Mouse (Mus musculus) myocyte (in vitro differentiated cells): ENCODE results near the gene Psph. TPM values are rescaled to one million over a fixed set of nuclear protein-coding genes. Genes with fewer than 3 reads are reported as not detected.
"Not testable (repeated sequence)": the region's sequence is repeated elsewhere in the genome, so short reads cannot be mapped to it uniquely, and the experiment has no call there.

Experiments used
- H3K27me3 ChIP-seq: one replicate; pipeline ENCODE4 v1.6.1; 2011; ENCODE audit not compliant: control insufficient read depth, insufficient read depth, insufficient read length
- H3K36me3 ChIP-seq: one replicate; pipeline ENCODE4 v1.6.1; 2011; ENCODE audit not compliant: control insufficient read depth, insufficient read depth
- H3K4me2 ChIP-seq: one replicate; pipeline ENCODE4 v1.6.1; 2011; ENCODE audit warnings: low read depth, control low read depth
- H3K4me3 ChIP-seq: one replicate; pipeline ENCODE4 v1.5.1; 2011; ENCODE audit warnings: mild to moderate bottlenecking, control low read depth, moderate library complexity
- H3K79me2 ChIP-seq: one replicate; pipeline ENCODE4 v1.6.1; 2011; ENCODE audit not compliant: control insufficient read depth, insufficient read depth
- H3ac ChIP-seq: one replicate; pipeline ENCODE4 v1.6.1; 2011; ENCODE audit not compliant: control insufficient read depth, insufficient read length
- CEBPB ChIP-seq: IDR thresholded peaks from 2 replicates; pipeline ENCODE4 v1.6.1; 2011; ENCODE audit warnings: mild to moderate bottlenecking, moderate library complexity; ENCODE audit not compliant: poor library complexity, insufficient read depth, severe bottlenecking
- E2F4 ChIP-seq: IDR thresholded peaks from one replicate; pipeline ENCODE4 v1.6.1; 2011; ENCODE audit warnings: mild to moderate bottlenecking, control low read depth, moderate library complexity; ENCODE audit not compliant: insufficient read depth
- MAX ChIP-seq: IDR thresholded peaks from one replicate; pipeline ENCODE4 v1.6.1; 2011; ENCODE audit warnings: low read depth, mild to moderate bottlenecking, control low read depth
- MYOD1 ChIP-seq, 3 experiments: IDR thresholded peaks; one replicate each; pipeline ENCODE4 v1.6.1; 2011; ENCODE audit warnings: control low read depth in 2 of 3, low read depth in 2 of 3, mild to moderate bottlenecking in 2 of 3, moderate library complexity in 1 of 3; ENCODE audit not compliant: insufficient read length in 2 of 3, control insufficient read depth in 1 of 3
- MYOG ChIP-seq, 3 experiments: IDR thresholded peaks; one replicate each; pipeline ENCODE4 v1.6.1; 2011; ENCODE audit warnings: control low read depth in 2 of 3, low read depth in 2 of 3, mild to moderate bottlenecking in 2 of 3; ENCODE audit not compliant: insufficient read length in 2 of 3, control insufficient read depth in 1 of 3, insufficient read depth in 1 of 3
- POLR2A ChIP-seq: IDR thresholded peaks from one replicate; pipeline ENCODE4 v1.6.1; 2011; ENCODE audit warnings: low read depth, mild to moderate bottlenecking, control low read depth, moderate library complexity; ENCODE audit not compliant: insufficient read length
- POLR2AphosphoS2 ChIP-seq: IDR thresholded peaks from one replicate; pipeline ENCODE4 v1.6.1; 2011; ENCODE audit warnings: low read depth, control low read depth; ENCODE audit not compliant: insufficient read length
- REST ChIP-seq: IDR thresholded peaks from one replicate; pipeline ENCODE4 v1.6.1; 2011; ENCODE audit warnings: mild to moderate bottlenecking, control low read depth, moderate library complexity; ENCODE audit not compliant: insufficient read depth, insufficient read length
- SRF ChIP-seq: IDR thresholded peaks from one replicate; pipeline ENCODE4 v1.6.1; 2011; ENCODE audit warnings: low read depth; ENCODE audit not compliant: control insufficient read depth, insufficient read length
- TCF12 ChIP-seq: IDR thresholded peaks from one replicate; pipeline ENCODE4 v1.6.1; 2011; ENCODE audit warnings: mild to moderate bottlenecking, control low read depth; ENCODE audit not compliant: poor library complexity, insufficient read depth, severe bottlenecking
- TCF3 ChIP-seq: IDR thresholded peaks from one replicate; pipeline ENCODE4 v1.6.1; 2011; ENCODE audit warnings: low read depth, control low read depth; ENCODE audit not compliant: insufficient read length
- USF1 ChIP-seq: IDR thresholded peaks from one replicate; pipeline ENCODE4 v1.6.1; 2011; ENCODE audit warnings: low read depth, mild to moderate bottlenecking, control low read depth, moderate library complexity
- polyA plus RNA-seq: library from polyadenylated mRNA; unstranded; fragments of >200 nt; fragmentation: generic; extraction: Trizol; gene quantifications from one replicate; pipeline ENCODE4 v1.2.1, GENCODE M21; 2012; ENCODE audit warnings: missing spikeins

The Psph gene
- 338 TPM for polyA plus RNA-seq

DNA sequence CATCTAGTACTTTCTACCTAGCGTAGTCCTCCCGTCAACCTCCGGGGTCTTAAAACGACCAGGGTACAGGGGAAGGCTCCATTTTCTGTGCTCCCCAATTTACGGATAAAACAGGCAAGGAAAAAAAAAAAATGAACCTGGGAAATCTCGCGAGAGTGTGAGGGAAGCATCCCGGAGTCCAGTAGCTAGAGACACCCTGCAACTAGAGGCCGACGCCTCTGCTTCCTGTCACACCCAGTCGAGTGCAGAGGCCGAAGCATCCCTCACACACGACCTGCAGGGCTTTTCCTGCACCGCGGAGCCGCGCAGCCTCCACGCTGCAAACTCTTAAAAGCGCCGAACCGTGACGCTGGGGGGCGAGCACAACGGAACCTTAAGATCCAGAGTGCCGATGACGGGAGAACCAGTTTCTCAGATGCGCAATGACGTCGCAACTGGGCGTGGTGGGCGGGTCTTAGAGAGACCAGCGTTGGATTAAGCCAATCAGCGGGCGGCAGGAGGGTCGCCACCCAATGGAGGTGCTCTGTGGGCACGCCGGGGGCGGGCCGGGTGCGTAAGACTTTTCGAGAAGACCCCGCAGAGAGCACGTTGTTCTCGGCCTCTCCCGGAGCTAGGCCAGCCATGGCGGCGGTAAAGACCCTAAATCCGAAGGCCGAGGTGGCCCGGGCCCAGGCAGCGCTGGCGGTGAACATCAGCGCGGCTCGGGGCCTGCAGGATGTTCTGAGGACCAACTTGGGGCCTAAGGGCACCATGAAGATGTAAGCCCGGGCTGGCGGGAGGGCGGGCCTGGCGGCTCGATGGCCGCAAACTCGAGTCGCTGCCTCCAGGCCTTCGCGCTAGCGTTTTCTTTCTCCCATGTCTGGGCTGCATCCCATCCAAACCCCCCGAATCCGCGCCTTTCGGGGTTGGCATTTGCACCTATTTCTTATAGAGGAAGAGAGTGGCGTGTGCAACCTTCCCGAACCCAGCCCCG is at the start of gene Psph:
TSS of gene Psph (minus strand) at position 632 of the 973 bp plus-strand sequence.
- H3K79me2 ChIP-seq: peaks cover 34% of the 10 kb centered on the region
- peak within 1 kb of the TSS; percentile 97 for H3ac ChIP-seq
- H3K4me2 ChIP-seq: peak within 1 kb of the TSS; percentile 86
- H3K27me3 ChIP-seq: no peaks in the 10 kb centered on the region
- peak within 1 kb of the TSS; percentile 83 for H3K4me3 ChIP-seq
- H3K36me3 ChIP-seq: peaks cover 36% of the 10 kb centered on the region
- TF ChIP-seq SRF (peak; percentile 28), CEBPB (no peak), USF1 (no peak), MYOG (IDR thresholded peaks at IDR 0.05; ENCODE audit: control insufficient read depth in 1 of 3, insufficient read depth in 1 of 3, insufficient read length in 2 of 3, low read depth in 2 of 3) (peak in 1 of 3 experiments; percentile 22), MYOD1 (IDR thresholded peaks at IDR 0.05; ENCODE audit: control insufficient read depth in 1 of 3, insufficient read length in 2 of 3, low read depth in 2 of 3) (no peak), TCF12 (no peak), MAX (no peak), POLR2A (peak; percentile 63), POLR2AphosphoS2 (peak; percentile 56), TCF3 (no peak)

DNA sequence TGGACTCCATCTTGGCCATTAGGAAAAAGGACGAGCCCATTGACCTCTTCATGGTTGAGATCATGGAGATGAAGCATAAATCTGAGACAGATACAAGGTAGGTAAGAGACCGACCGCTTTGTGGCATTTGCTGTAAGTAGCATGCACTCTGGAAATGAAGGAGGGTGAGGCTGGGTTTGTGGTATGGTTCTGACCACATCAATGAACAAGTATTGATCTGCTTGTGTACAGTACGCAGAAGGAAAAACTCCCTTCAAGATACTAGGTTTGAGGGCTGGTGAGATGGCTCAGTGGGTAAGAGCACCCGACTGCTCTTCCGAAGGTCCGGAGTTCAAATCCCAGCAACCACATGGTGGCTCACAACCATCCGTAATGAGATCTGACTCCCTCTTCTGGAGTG is 3.3 kb upstream of the Psph start:
- H3K27me3 ChIP-seq: not testable (repeated sequence)

DNA sequence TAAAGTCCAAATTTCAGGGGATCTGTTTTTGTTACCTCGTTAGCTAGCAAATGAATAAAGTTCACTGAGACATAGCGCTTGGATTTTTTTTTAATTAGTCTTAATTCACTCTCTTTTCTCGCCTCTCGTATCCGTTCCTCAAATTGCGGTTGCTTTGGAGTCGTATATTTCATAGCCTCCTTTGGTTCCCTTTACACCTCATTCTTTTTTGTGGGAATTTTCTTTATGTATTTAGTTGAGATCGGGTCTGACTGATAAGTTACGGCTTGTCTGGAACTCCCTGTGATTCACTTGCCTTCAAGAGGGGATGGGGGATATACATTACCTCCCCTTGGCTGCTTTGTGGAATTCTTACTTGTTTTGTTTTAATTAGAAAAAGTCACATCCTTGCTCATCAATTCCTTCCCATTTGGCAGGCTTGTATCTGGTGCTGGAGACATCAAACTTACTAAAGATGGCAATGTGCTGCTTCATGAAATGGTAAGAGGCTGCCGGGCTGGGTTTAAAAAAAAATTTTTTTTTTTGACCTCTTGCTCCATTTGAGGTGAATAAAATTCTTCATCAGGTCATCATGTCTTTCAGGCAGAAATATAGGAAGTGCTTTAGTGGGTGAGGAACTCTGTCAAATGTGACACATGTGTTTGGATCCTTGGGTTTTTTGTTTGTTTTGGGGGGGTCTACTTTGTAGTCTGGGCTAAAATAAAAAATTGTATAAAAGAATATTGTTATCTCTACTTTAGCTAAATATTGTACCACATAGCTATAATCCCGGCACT is 757 bp upstream of the Psph start:
- peak overlapping the region; percentile 97 for H3ac ChIP-seq
- H3K79me2 ChIP-seq: peaks cover 34% of the 10 kb centered on the region
- H3K27me3 ChIP-seq: no peaks in the 10 kb centered on the region
- peak overlapping the region; percentile 83 for H3K4me3 ChIP-seq
- peaks cover 45% of the 10 kb centered on the region for H3K36me3 ChIP-seq
- peak overlapping the region; percentile 86 for H3K4me2 ChIP-seq
- TF ChIP-seq POLR2A (no peak), TCF3 (no peak), USF1 (no peak), E2F4 (no peak), MYOG (IDR thresholded peaks at IDR 0.05; ENCODE audit: control insufficient read depth in 1 of 3, insufficient read depth in 1 of 3, insufficient read length in 2 of 3, low read depth in 2 of 3) (no peak), REST (no peak), MAX (no peak), POLR2AphosphoS2 (no peak), SRF (no peak)

More for the DNA sequence above, 3.3 kb upstream of the Psph start:
- Histone ChIP-seq H3K79me2 (peaks cover 34% of the 10 kb centered on the region), H3K36me3 (peaks cover 61% of the 10 kb centered on the region)
- not testable (repeated sequence) for H3K4me2 ChIP-seq, H3ac ChIP-seq, H3K4me3 ChIP-seq

DNA sequence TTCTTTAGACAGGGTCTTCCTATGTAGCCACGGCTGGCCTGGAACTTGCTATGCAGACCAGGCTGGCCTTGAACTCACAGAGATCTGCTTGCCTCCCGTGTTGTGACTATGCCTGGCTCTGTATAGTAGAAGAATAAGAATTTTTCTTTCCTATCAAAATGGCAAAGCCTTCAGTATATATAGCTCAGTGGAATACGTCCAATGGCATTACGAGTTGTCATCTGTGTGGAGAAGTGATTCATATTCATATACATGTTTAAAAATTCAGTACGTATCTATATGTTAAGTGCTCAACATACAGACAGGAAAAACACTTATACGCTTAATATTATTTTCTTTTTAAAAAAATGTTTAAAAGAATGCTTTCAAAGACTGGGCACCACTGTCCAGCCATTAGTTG is 1.1 kb downstream of the Psph start:
- Histone ChIP-seq H3K4me2 (peak overlapping the region; percentile 74), H3K79me2 (peaks cover 34% of the 10 kb centered on the region), H3K36me3 (peaks cover 27% of the 10 kb centered on the region), H3ac (peak overlapping the region; percentile 97), H3K27me3 (no peaks in the 10 kb centered on the region), H3K4me3 (peak overlapping the region; percentile 83)
- TF ChIP-seq MYOG (IDR thresholded peaks at IDR 0.05; ENCODE audit: control insufficient read depth in 1 of 3, insufficient read depth in 1 of 3, insufficient read length in 2 of 3, low read depth in 2 of 3) (no peak), USF1 (no peak), SRF (no peak), MYOD1 (IDR thresholded peaks at IDR 0.05; ENCODE audit: control insufficient read depth in 1 of 3, insufficient read length in 2 of 3, low read depth in 2 of 3) (no peak), E2F4 (no peak)
